10 mouse cellular contexts compared by ENCODE assay signal in genomic region chr11:58235152-58235551, GRCm38 (mm10). TPM values are rescaled to one million over a fixed set of nuclear protein-coding genes. Genes with fewer than 3 reads are reported as not detected.
DNase-seq lines count a peak whose midpoint lies in the region; ATAC-seq and TF ChIP-seq lines count a peak whose summit lies in the region.
"Had no signal": no experiment of that assay in that cellular context is flagged by ENCODE, and none has a peak within 500 bp of the region (broad histone marks: within the 10 kb centered on the region; RNA-seq: fewer than 3 reads in every experiment).

No protein-coding gene starts in this region.

- H3K4me1 ChIP-seq in hindbrain, embryonic 10.5 days (replicated peaks): peaks cover 12% of the 10 kb centered on the region
- H3K4me1 ChIP-seq in hindbrain, embryonic 14.5 days (replicated peaks; ENCODE audit: control insufficient read depth, insufficient read depth, low read length): 0 out of 2 replicates have a peak, but pooled peaks cover 5% of the 10 kb centered on the region
- peaks cover 9 to 19% of the 10 kb centered on the region in 2 experiments for H3K4me1 ChIP-seq in CH12.LX (ENCODE audit: control insufficient read depth in 1 of 2, insufficient read depth in 2 of 2)
- H3K4me1 ChIP-seq in liver, adult 2 months (ENCODE audit: control insufficient read depth, insufficient read depth, low read length): 0 out of 2 replicates have a peak, but pooled peaks cover 3% of the 10 kb centered on the region
- H3K4me1 ChIP-seq in intestine, embryonic 16.5 days (ENCODE audit: control insufficient read depth, insufficient read depth, low read length): no peaks in the 10 kb centered on the region

- dilution Hi-C loops in CH12.LX (cut with MboI; ENCODE audit: extremely low pct_ligation_motif_present, extremely low pct_unique_long_range_greater_than_20kb, low sequenced_read_pairs): no loop called here

- WGBS in hindbrain, embryonic 10.5 days: 12% methylated on average over 6 of the region's 6 CpGs
- WGBS in hindbrain, embryonic 14.5 days: 17% methylated on average over 6 of the region's 6 CpGs
- WGBS in liver, adult 2 months: 24% methylated on average over 6 of the region's 6 CpGs
- WGBS in intestine, embryonic 16.5 days: 24% methylated on average over 6 of the region's 6 CpGs

- in situ Hi-C loops in CH12.LX (cut with MboI; ENCODE audit: low pct_ligation_motif_present, low pct_unique_long_range_greater_than_20kb, low sequenced_read_pairs): loop anchor here (10.0 kb wide), 2 partner anchors 280 to 350 kb away; no protein-coding TSS in a partner anchor

- no peak; the same call in none of the 2 replicates for TF ChIP-seq RAD21 in CH12.LX (IDR thresholded peaks at IDR 0.05; ENCODE audit: low read depth, low read length)

- H3K79me2 ChIP-seq in CH12.LX (replicated peaks; ENCODE audit: control insufficient read depth, extremely low read depth, insufficient read depth, poor library complexity, severe bottlenecking): no peaks in the 10 kb centered on the region
- H3K79me2 ChIP-seq in liver, adult 2 months (ENCODE audit: control insufficient read depth, insufficient read depth, low read length): no peaks in the 10 kb centered on the region

- TF ChIP-seq POLR2A in CH12.LX (IDR thresholded peaks at IDR 0.05; ENCODE audit: low read depth, low read length): peak; percentile 37; the same call in 1 of the 2 replicates
- no peak for TF ChIP-seq POLR2A in brain, embryonic 14.5 days (IDR thresholded peaks at IDR 0.05; ENCODE audit: borderline replicate concordance, extremely low read depth, insufficient read depth, insufficient read length, poor library complexity, severe bottlenecking)
- TF ChIP-seq POLR2A in liver, adult 2 months (IDR thresholded peaks at IDR 0.05; ENCODE audit: extremely low read depth, insufficient read depth, low read length): no peak

- H3K27me3 ChIP-seq in hindbrain, embryonic 10.5 days (ENCODE audit: insufficient read depth, poor library complexity, severe bottlenecking): no peaks in the 10 kb centered on the region; the same call in 1 of the 2 replicates
- no peaks in the 10 kb centered on the region for H3K27me3 ChIP-seq in hindbrain, embryonic 14.5 days (ENCODE audit: control insufficient read depth, insufficient read depth, low read length)
- peaks cover 58% of the 10 kb centered on the region for H3K27me3 ChIP-seq in CH12.LX (replicated peaks)
- no peaks in the 10 kb centered on the region for H3K27me3 ChIP-seq in liver, adult 2 months (ENCODE audit: control insufficient read depth, insufficient read depth, low read length)
- no peaks in the 10 kb centered on the region for H3K27me3 ChIP-seq in intestine, embryonic 16.5 days (replicated peaks; ENCODE audit: control insufficient read depth, insufficient read depth, low read length)
- H3K27me3 ChIP-seq: embryonic facial prominence, embryonic 13.5 days had no signal

- no peak overlapping the region for H3K9ac ChIP-seq in hindbrain, embryonic 14.5 days
- peak overlapping the region; percentile 1; the same call in 1 of the 2 replicates for H3K9ac ChIP-seq in CH12.LX (ENCODE audit: insufficient read depth, low read depth)
- no peak overlapping the region for H3K9ac ChIP-seq in liver, adult 2 months (ENCODE audit: low read depth, low read length)
- no peak overlapping the region for H3K9ac ChIP-seq in intestine, embryonic 16.5 days (ENCODE audit: low read depth, low read length)
- H3K9ac ChIP-seq: embryonic facial prominence, embryonic 13.5 days; liver, embryonic 15.5 days had no signal

- no peaks in the 10 kb centered on the region for H3K9me3 ChIP-seq in hindbrain, embryonic 10.5 days
- no peaks in the 10 kb centered on the region for H3K9me3 ChIP-seq in hindbrain, embryonic 14.5 days (ENCODE audit: control insufficient read depth, low read length)
- H3K9me3 ChIP-seq in CH12.LX (replicated peaks; ENCODE audit: low read length): no peaks in the 10 kb centered on the region
- H3K9me3 ChIP-seq in intestine, embryonic 16.5 days (ENCODE audit: control insufficient read depth, low read length): no peaks in the 10 kb centered on the region
- H3K9me3 ChIP-seq: embryonic facial prominence, embryonic 13.5 days; liver, embryonic 15.5 days had no signal

- H3K4me2 ChIP-seq in hindbrain, embryonic 14.5 days (replicated peaks): no peak overlapping the region
- peak overlapping the region; percentile 37 for H3K4me2 ChIP-seq in CH12.LX (ENCODE audit: insufficient read depth, low read depth, poor library complexity, severe bottlenecking)
- no peak overlapping the region for H3K4me2 ChIP-seq in intestine, embryonic 16.5 days (ENCODE audit: low read depth, low read length)
- H3K4me2 ChIP-seq: embryonic facial prominence, embryonic 13.5 days; liver, embryonic 15.5 days had no signal

- H3K27ac ChIP-seq in hindbrain, embryonic 10.5 days: no peak overlapping the region
- no peak overlapping the region for H3K27ac ChIP-seq in hindbrain, embryonic 14.5 days
- H3K27ac ChIP-seq in CH12.LX (ENCODE audit: insufficient read depth, low read depth): no peak overlapping the region
- no peak overlapping the region for H3K27ac ChIP-seq in liver, adult 2 months (replicated peaks; ENCODE audit: insufficient read depth, low read depth, low read length)
- no peak overlapping the region for H3K27ac ChIP-seq in intestine, embryonic 16.5 days (ENCODE audit: low read length)
- H3K27ac ChIP-seq: embryonic facial prominence, embryonic 13.5 days; liver, embryonic 15.5 days had no signal

- peak; percentile 99 to 100 for TF ChIP-seq CTCF in CH12.LX (conservative IDR thresholded peaks at IDR 0.05 in 1 of 2, IDR thresholded peaks at IDR 0.05 in 1 of 2; ENCODE audit: low read depth in 2 of 2, low read length in 2 of 2)
- TF ChIP-seq CTCF in brain, embryonic 14.5 days (IDR thresholded peaks at IDR 0.05; ENCODE audit: borderline replicate concordance, extremely low read depth, insufficient read depth, insufficient read length): peak; percentile 52; the same call in 1 of the 2 replicates
- peak; percentile 76 for TF ChIP-seq CTCF in liver, adult 2 months (IDR thresholded peaks at IDR 0.05; ENCODE audit: low read depth, low read length)

- no peak for TF ChIP-seq EP300 in CH12.LX (IDR thresholded peaks at IDR 0.05; ENCODE audit: low read length)

- ATAC-seq in hindbrain, embryonic 14.5 days (ENCODE audit: low FRiP score): no peak
- no peak for ATAC-seq in intestine, embryonic 16.5 days
- no peak for ATAC-seq in frontal cortex, adult (ENCODE audit: low TSS enrichment)

- peak; percentile 49 for DNase-seq in hindbrain, embryonic 10.5 days (ENCODE audit: low spot score)
- no peak for DNase-seq in hindbrain, embryonic 14.5 days (ENCODE audit: low spot score)
- DNase-seq in CH12.LX (ENCODE audit: extremely low read depth): peak; percentile 94
- DNase-seq in brain, embryonic 14.5 days (ENCODE audit: low read depth): peak; percentile 24
- DNase-seq in liver, adult 2 months (ENCODE audit: extremely low read depth, low read depth, low spot score): peak; percentile 32
- peak; percentile 46 for DNase-seq in testis, postnatal 14 days (ENCODE audit: low spot score)

- H3K4me3 ChIP-seq in hindbrain, embryonic 10.5 days: no peak overlapping the region
- no peak overlapping the region for H3K4me3 ChIP-seq in hindbrain, embryonic 14.5 days (replicated peaks; ENCODE audit: low read length)
- no peak overlapping the region for H3K4me3 ChIP-seq in CH12.LX (replicated peaks in 1 of 3; ENCODE audit: low read depth in 2 of 3, low read length in 2 of 3, poor library complexity in 1 of 3)
- no peak overlapping the region for H3K4me3 ChIP-seq in liver, adult 2 months (ENCODE audit: insufficient read depth, low read depth, low read length)
- no peak overlapping the region for H3K4me3 ChIP-seq in intestine, embryonic 16.5 days (ENCODE audit: low read length)
- H3K4me3 ChIP-seq: embryonic facial prominence, embryonic 13.5 days; liver, embryonic 15.5 days had no signal

- H3K36me3 ChIP-seq in hindbrain, embryonic 10.5 days: no peaks in the 10 kb centered on the region
- H3K36me3 ChIP-seq in hindbrain, embryonic 14.5 days (replicated peaks; ENCODE audit: control insufficient read depth, insufficient read depth): no peaks in the 10 kb centered on the region
- H3K36me3 ChIP-seq in CH12.LX (replicated peaks in 1 of 2; ENCODE audit: control insufficient read depth in 1 of 2, insufficient read depth in 1 of 2, low read length in 1 of 2): no peaks in the 10 kb centered on the region
- H3K36me3 ChIP-seq in liver, adult 2 months (ENCODE audit: control insufficient read depth, insufficient read depth, low read length): no peaks in the 10 kb centered on the region
- no peaks in the 10 kb centered on the region for H3K36me3 ChIP-seq in intestine, embryonic 16.5 days (ENCODE audit: control insufficient read depth, insufficient read depth, low read length)
- H3K36me3 ChIP-seq: embryonic facial prominence, embryonic 13.5 days; liver, embryonic 15.5 days had no signal

RNA-seq across cellular contexts. Expression of gene Irgm2, which starts 35.7 kb away (rescaled TPM):
- 0.44 and 0.55 TPM in 2 replicates for polyA plus RNA-seq in hindbrain, embryonic 10.5 days (2016; fragmentation: Nextera tagmentation; extraction: Ambion mirVana)
- polyA plus RNA-seq in hindbrain, embryonic 14.5 days (2014; fragmentation: Nextera tagmentation; extraction: Ambion mirVana): 0.94 and 1.4 TPM in 2 replicates
- total RNA-seq in CH12.LX (2012; rRNA removed) (4.3 and 4.7 TPM in 2 replicates), CH12.LX (2014; rRNA removed) (3.8 and 4.3 TPM in 2 replicates)
- polyA plus RNA-seq in CH12.LX (2012; ENCODE audit: insufficient read length, low read depth): 4.7 and 5.2 TPM in 2 replicates
- 0.61 and 1.2 TPM in 2 replicates for polyA plus RNA-seq in brain, embryonic 14.5 days (2012; rRNA removed)
- total RNA-seq in liver, adult 2 months (2014; rRNA removed): 21.8 and 23.9 TPM in 2 replicates
- polyA plus RNA-seq in liver, adult 2 months (2012; rRNA removed): 29.6 and 40.8 TPM in 2 replicates
- 3.6 and 4.3 TPM in 2 replicates for polyA plus RNA-seq in intestine, embryonic 16.5 days (2015; fragmentation: Nextera tagmentation; extraction: Ambion mirVana)

RNA-seq across cellular contexts. Expression of gene Igtp, which starts 35.8 kb away (rescaled TPM):
- polyA plus RNA-seq in hindbrain, embryonic 10.5 days (2016; fragmentation: Nextera tagmentation; extraction: Ambion mirVana): 1.6 and 2.5 TPM in 2 replicates
- 1.5 and 2.4 TPM in 2 replicates for polyA plus RNA-seq in hindbrain, embryonic 14.5 days (2014; fragmentation: Nextera tagmentation; extraction: Ambion mirVana)
- 115 and 143 TPM in 2 replicates for total RNA-seq in CH12.LX (2012; rRNA removed)
- total RNA-seq in CH12.LX (2014; rRNA removed): 107 and 108 TPM in 2 replicates
- 66.1 and 70.3 TPM in 2 replicates for polyA plus RNA-seq in CH12.LX (2012; ENCODE audit: insufficient read length, low read depth)
- 0.82 and 1.2 TPM in 2 replicates for polyA plus RNA-seq in brain, embryonic 14.5 days (2012; rRNA removed)
- 32.5 and 33.0 TPM in 2 replicates for total RNA-seq in liver, adult 2 months (2014; rRNA removed)
- 46.1 and 52.9 TPM in 2 replicates for polyA plus RNA-seq in liver, adult 2 months (2012; rRNA removed)
- 4.5 and 4.6 TPM in 2 replicates for polyA plus RNA-seq in intestine, embryonic 16.5 days (2015; fragmentation: Nextera tagmentation; extraction: Ambion mirVana)

RNA-seq across cellular contexts. Expression of gene 4930438A08Rik, which starts 39.4 kb away (rescaled TPM):
- 0.12 and 0.14 TPM in 2 replicates for polyA plus RNA-seq in hindbrain, embryonic 10.5 days (2016; fragmentation: Nextera tagmentation; extraction: Ambion mirVana)
- polyA plus RNA-seq in hindbrain, embryonic 14.5 days (2014; fragmentation: Nextera tagmentation; extraction: Ambion mirVana): not detected in 2 replicates
- total RNA-seq in CH12.LX (2012; rRNA removed): not detected in 2 replicates
- not detected in 2 replicates for total RNA-seq in CH12.LX (2014; rRNA removed)
- not detected in 2 replicates for polyA plus RNA-seq in CH12.LX (2012; ENCODE audit: insufficient read length, low read depth)
- not detected in 2 replicates for polyA plus RNA-seq in brain, embryonic 14.5 days (2012; rRNA removed)
- 0.07 TPM in 1 of 2 replicates, not detected in the other for total RNA-seq in liver, adult 2 months (2014; rRNA removed)
- polyA plus RNA-seq in liver, adult 2 months (2012; rRNA removed): not detected in 2 replicates
- not detected in 2 replicates for polyA plus RNA-seq in intestine, embryonic 16.5 days (2015; fragmentation: Nextera tagmentation; extraction: Ambion mirVana)
- polyA plus RNA-seq: embryonic facial prominence, embryonic 13.5 days had no signal
